In the genomic region with DNA sequence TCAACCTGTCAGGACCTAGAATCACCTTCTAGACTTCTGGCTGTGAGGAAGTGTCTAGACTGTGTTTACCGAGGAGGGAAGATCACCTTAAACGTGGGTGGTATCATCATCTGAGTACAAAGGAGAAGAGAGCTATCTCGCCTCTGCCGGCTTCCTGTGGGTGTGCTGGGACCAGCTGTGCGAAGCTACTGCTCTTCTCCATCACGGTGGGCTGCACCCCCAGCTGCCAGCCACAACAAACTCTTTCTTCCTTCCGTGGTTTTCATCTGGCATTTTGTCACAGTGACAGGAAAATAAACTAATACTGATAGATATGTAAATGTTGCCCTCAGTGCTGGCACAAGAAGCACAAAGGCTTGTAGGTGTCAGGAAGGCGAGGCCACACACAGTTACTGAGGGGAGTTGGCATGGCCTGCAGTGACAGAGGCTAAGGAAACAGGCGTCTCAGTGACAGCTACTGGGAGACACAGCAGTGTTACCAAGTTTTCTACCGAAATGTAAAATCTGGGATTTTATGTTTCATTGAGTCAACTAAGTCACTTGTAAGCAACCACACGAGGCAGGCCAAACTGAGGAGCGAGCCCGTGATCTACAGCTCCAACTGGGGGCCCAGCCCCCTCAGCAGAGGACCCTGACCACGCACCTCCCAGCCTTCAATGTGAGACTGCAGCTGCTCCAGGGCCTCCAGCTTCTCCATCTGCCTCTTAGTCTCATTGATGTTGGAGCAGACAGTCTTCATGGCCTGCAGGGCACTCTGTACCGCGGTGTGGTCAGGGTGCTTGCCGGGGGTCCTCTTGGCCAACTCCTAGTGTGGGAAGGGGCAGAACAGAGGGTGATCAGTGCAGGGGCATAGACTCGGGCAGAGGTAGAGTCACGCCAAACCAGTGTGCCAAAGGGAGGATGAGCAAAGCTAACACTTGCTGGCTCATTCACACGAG, we compare ENCODE assay signal across 10 mouse cellular contexts.
A peak's percentile ranks its signal among the peaks of the same experiment; 100 is the strongest.
DNase-seq lines count a peak whose midpoint lies in the region; ATAC-seq and TF ChIP-seq lines count a peak whose summit lies in the region.
"Had no signal": no experiment of that assay in that cellular context is flagged by ENCODE, and none has a peak within 500 bp of the region (broad histone marks: within the 10 kb centered on the region; RNA-seq: fewer than 3 reads in every experiment).

No protein-coding gene starts in this region.

- H3K9ac ChIP-seq in forebrain, embryonic 14.5 days (ENCODE audit: low read length) = no peak overlapping the region
- no peak overlapping the region for H3K9ac ChIP-seq in forebrain, embryonic 12.5 days
- no peak overlapping the region for H3K9ac ChIP-seq in lung, embryonic 16.5 days (ENCODE audit: low read length)
- H3K9ac ChIP-seq: embryonic facial prominence, embryonic 15.5 days had no signal

- 79% methylated on average over 20 of the region's 20 CpGs for WGBS in forebrain, embryonic 14.5 days
- WGBS in forebrain, embryonic 12.5 days = 81% methylated on average over 20 of the region's 20 CpGs
- WGBS in lung, embryonic 16.5 days = 52% methylated on average over 20 of the region's 20 CpGs

- no peak for TF ChIP-seq POLR2A in brain, embryonic 14.5 days (IDR thresholded peaks at IDR 0.05; ENCODE audit: borderline replicate concordance, extremely low read depth, insufficient read depth, insufficient read length, poor library complexity, severe bottlenecking)

- peak; percentile 14 for DNase-seq in forebrain, embryonic 14.5 days (ENCODE audit: low spot score)
- DNase-seq in brain, embryonic 14.5 days (ENCODE audit: low read depth) = peak; percentile 29
- peak; percentile 86 to 88 for DNase-seq in spleen, postnatal 36 days (ENCODE audit: low spot score in 2 of 2)
- DNase-seq in frontal cortex, postnatal 10 days (ENCODE audit: low spot score in 2 of 2) = no peak
- no peak for DNase-seq in layer of hippocampus, adult 11-12 months (ENCODE audit: low spot score)
- DNase-seq in urinary bladder, postnatal 36 days (ENCODE audit: low spot score in 2 of 2) = no peak

- H3K27ac ChIP-seq in forebrain, embryonic 14.5 days (ENCODE audit: low read depth, low read length) = peak overlapping the region; percentile 1; the same call in 1 of the 2 replicates
- H3K27ac ChIP-seq in forebrain, embryonic 12.5 days = no peak overlapping the region
- H3K27ac ChIP-seq in lung, embryonic 16.5 days (ENCODE audit: low read length) = peak overlapping the region; percentile 32; the same call in 1 of the 2 replicates
- H3K27ac ChIP-seq: embryonic facial prominence, embryonic 15.5 days; macrophage had no signal

- TF ChIP-seq CTCF in brain, embryonic 14.5 days (IDR thresholded peaks at IDR 0.05; ENCODE audit: borderline replicate concordance, extremely low read depth, insufficient read depth, insufficient read length) = no peak

- no peak for ATAC-seq in forebrain, embryonic 14.5 days
- ATAC-seq in forebrain, embryonic 12.5 days (ENCODE audit: low FRiP score) = no peak
- ATAC-seq in lung, embryonic 16.5 days (ENCODE audit: low read depth) = peak; percentile 51

- H3K9me3 ChIP-seq in forebrain, embryonic 14.5 days (replicated peaks; ENCODE audit: control insufficient read depth, low read length) = no peaks in the 10 kb centered on the region
- H3K9me3 ChIP-seq in forebrain, embryonic 12.5 days = no peaks in the 10 kb centered on the region
- H3K9me3 ChIP-seq in lung, embryonic 16.5 days (ENCODE audit: control insufficient read depth, low read length) = no peaks in the 10 kb centered on the region
- H3K9me3 ChIP-seq: embryonic facial prominence, embryonic 15.5 days had no signal

- H3K4me1 ChIP-seq in forebrain, embryonic 14.5 days (ENCODE audit: control insufficient read depth, insufficient read depth, low read length) = peaks cover 7% of the 10 kb centered on the region
- H3K4me1 ChIP-seq in forebrain, embryonic 12.5 days = peaks cover 17% of the 10 kb centered on the region
- H3K4me1 ChIP-seq in lung, embryonic 16.5 days (replicated peaks; ENCODE audit: control insufficient read depth, insufficient read depth, low read length) = peaks cover 19% of the 10 kb centered on the region

- no peak overlapping the region for H3K4me2 ChIP-seq in forebrain, embryonic 14.5 days (ENCODE audit: low read length)
- H3K4me2 ChIP-seq in forebrain, embryonic 12.5 days = no peak overlapping the region
- H3K4me2 ChIP-seq in lung, embryonic 16.5 days (ENCODE audit: low read depth, low read length) = no peak overlapping the region
- H3K4me2 ChIP-seq: embryonic facial prominence, embryonic 15.5 days had no signal

- H3K36me3 ChIP-seq in forebrain, embryonic 14.5 days (ENCODE audit: control insufficient read depth, insufficient read depth, low read length) = 0 out of 2 replicates have a peak, but pooled peaks cover 15% of the 10 kb centered on the region
- peaks cover 14% of the 10 kb centered on the region for H3K36me3 ChIP-seq in forebrain, embryonic 12.5 days (replicated peaks)
- H3K36me3 ChIP-seq in lung, embryonic 16.5 days (ENCODE audit: control insufficient read depth, insufficient read depth, low read length) = no peaks in the 10 kb centered on the region

- H3K4me3 ChIP-seq in forebrain, embryonic 14.5 days (ENCODE audit: low read depth, low read length) = no peak overlapping the region
- no peak overlapping the region for H3K4me3 ChIP-seq in forebrain, embryonic 12.5 days (replicated peaks)
- H3K4me3 ChIP-seq in lung, embryonic 16.5 days (ENCODE audit: low read length) = no peak overlapping the region
- H3K4me3 ChIP-seq: embryonic facial prominence, embryonic 15.5 days had no signal

- no peaks in the 10 kb centered on the region for H3K27me3 ChIP-seq in forebrain, embryonic 14.5 days (replicated peaks; ENCODE audit: control insufficient read depth, insufficient read depth, low read length)
- no peaks in the 10 kb centered on the region for H3K27me3 ChIP-seq in forebrain, embryonic 12.5 days
- no peaks in the 10 kb centered on the region for H3K27me3 ChIP-seq in lung, embryonic 16.5 days (ENCODE audit: control insufficient read depth, insufficient read depth, low read depth, low read length)
- H3K27me3 ChIP-seq: embryonic facial prominence, embryonic 15.5 days had no signal

Comparison
In these comparisons a context has a peak if more than half of its experiments do, and no peak if none do; other contexts are left out.
1. DNase-seq: peak in forebrain, embryonic 14.5 days (single experiment), brain, embryonic 14.5 days (single experiment) and spleen, postnatal 36 days (2 of 2); none in frontal cortex, postnatal 10 days (0 of 2), layer of hippocampus, adult 11-12 months (single experiment) and urinary bladder, postnatal 36 days (0 of 2).